Mouse (Mus musculus) forebrain, postnatal 0 days (tissue): ENCODE measurements around the gene Rps12-ps3. TPM values are rescaled to one million over a fixed set of nuclear protein-coding genes. Genes with fewer than 3 reads are reported as not detected.

Experiments used
- ATAC-seq: fragments of 200-750 bp; cut with Nextera tagmentation; 2 replicates; pipeline ENCODE4 v1.8.0; 2017; ENCODE audit warnings: mild to moderate bottlenecking, moderate library complexity
- DNase-seq: peaks from one replicate; pipeline ENCODE4 v3.0.0-alpha.2; 2015
- H3K27ac ChIP-seq: fragments of 300-500 bp; sonication (generic); 2 replicates; pipeline ENCODE4 v1.5.1; 2014; ENCODE audit warnings: low read depth, mild to moderate bottlenecking, antibody characterized with exemption, low read length, moderate library complexity, mixed read lengths
- H3K27me3 ChIP-seq: fragments of 300-500 bp; sonication (generic); 2 replicates; pipeline ENCODE4 v1.6.1; 2014; ENCODE audit warnings: mild to moderate bottlenecking, low read length, mixed read lengths; ENCODE audit not compliant: insufficient read depth
- H3K36me3 ChIP-seq: fragments of 300-500 bp; sonication (generic); 2 replicates; pipeline ENCODE4 v1.6.1; 2014; ENCODE audit warnings: mild to moderate bottlenecking, moderate library complexity; ENCODE audit not compliant: insufficient read depth
- H3K4me1 ChIP-seq: fragments of 300-500 bp; sonication (generic); 2 replicates; pipeline ENCODE4 v1.6.1; 2014; ENCODE audit warnings: antibody characterized with exemption; ENCODE audit not compliant: insufficient read depth
- H3K4me2 ChIP-seq: fragments of 300-500 bp; sonication (generic); 2 replicates; pipeline ENCODE4 v1.6.1; 2014; ENCODE audit warnings: low read depth, mild to moderate bottlenecking, moderate library complexity
- H3K4me3 ChIP-seq: fragments of 300-500 bp; sonication (generic); 2 replicates; pipeline ENCODE4 v1.5.1; 2014; ENCODE audit warnings: low read depth, low read length, mixed read lengths
- H3K9ac ChIP-seq: fragments of 300-500 bp; sonication (generic); 2 replicates; pipeline ENCODE4 v1.6.1; 2014; ENCODE audit warnings: mild to moderate bottlenecking
- H3K9me3 ChIP-seq: fragments of 300-500 bp; sonication (generic); 2 replicates; pipeline ENCODE4 v1.6.1; 2016; ENCODE audit warnings: low read length
- CTCF ChIP-seq: sonication (generic); IDR thresholded peaks from 2 replicates; pipeline ENCODE4 v1.5.1; 2016; ENCODE audit warnings: antibody characterized with exemption, control low read depth, low read depth
- WGBS: fragments of 180-500 bp; shearing (Covaris S2); extraction: QIAGEN DNeasy Blood & Tissue Kit; methylation state at CpG from one replicate; pipeline ENCODE4 v1.1.7; 2014; 5-methylcytosine and 5-hydroxymethylcytosine counted together
- polyA plus RNA-seq: library from polyadenylated mRNA; unstranded; fragments of >200 nt; fragmentation: Nextera tagmentation; extraction: Ambion mirVana; gene quantifications from 2 replicates; pipeline ENCODE4 v1.2.1, GENCODE M21; 2015
- total RNA-seq: library from RNA; depleted of rRNA; stranded (reverse); fragments of >200 nt; gene quantifications from 2 replicates; pipeline ENCODE4 v1.2.3, GENCODE M21; 2014; rRNA removed

Gene Rps12-ps3
- total and polyA plus RNA-seq, 2 experiments from 2014 or later: 6.9 to 91.9 TPM

DNA sequence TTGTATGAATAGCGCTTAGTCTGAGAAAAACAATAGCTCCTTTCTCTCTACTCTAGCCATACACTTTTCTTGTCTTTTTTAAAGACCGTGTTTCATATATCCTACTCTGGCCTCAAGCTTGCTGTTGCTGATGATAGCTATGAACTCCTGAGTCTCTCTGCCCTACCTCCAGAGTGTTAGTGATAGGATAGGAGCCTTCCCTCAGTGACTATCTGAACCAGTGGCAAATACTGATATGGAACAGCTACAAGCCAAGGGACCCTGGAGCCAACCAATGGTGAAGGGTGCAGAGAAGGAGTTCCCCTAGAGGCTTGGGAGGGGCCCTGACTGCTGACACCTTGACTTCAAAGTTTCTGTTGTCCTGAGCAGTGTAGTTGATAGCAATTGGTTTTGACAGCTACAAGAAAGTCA, 38.4 kb downstream of the Rps12-ps3 start:
- Histone ChIP-seq H3K27ac (no peak overlapping the region), H3K9ac (no peak overlapping the region), H3K4me1 (no peaks in the 10 kb centered on the region), H3K36me3 (no peaks in the 10 kb centered on the region), H3K4me2 (no peak overlapping the region), H3K9me3 (no peaks in the 10 kb centered on the region), H3K27me3 (no peaks in the 10 kb centered on the region), H3K4me3 (no peak overlapping the region)
- no peak for TF ChIP-seq CTCF
- WGBS: 28% methylated on average over 2 of the region's 2 CpGs
- DNase-seq: no peak
- ATAC-seq: no peak

DNA sequence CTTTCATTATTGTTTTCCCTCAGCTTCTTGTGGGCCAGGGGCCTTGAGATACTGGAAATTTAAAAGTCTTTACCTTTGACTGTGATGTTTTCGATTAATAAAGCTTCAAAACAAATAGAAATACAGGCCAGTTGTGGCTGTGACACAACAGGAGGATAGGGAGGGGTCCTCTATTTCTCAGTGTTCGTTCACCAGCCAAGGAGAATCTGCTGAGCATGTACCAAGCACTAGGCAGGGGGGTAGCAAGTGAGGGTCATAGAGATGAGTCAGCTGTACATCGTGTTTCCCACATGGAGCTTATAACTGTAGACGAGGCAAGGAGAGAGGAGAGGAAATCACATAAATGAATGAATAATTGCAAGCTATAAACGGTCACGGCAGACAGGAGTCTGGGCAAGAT, 40.6 kb downstream of the Rps12-ps3 start:
- ATAC-seq: no peak
- no peak overlapping the region for H3K9ac ChIP-seq
- no peaks in the 10 kb centered on the region for H3K27me3 ChIP-seq
- no peaks in the 10 kb centered on the region for H3K4me1 ChIP-seq
- H3K4me2 ChIP-seq: no peak overlapping the region
- no peak for DNase-seq
- no peaks in the 10 kb centered on the region for H3K36me3 ChIP-seq
- TF ChIP-seq CTCF: no peak
- H3K27ac ChIP-seq: no peak overlapping the region
- H3K4me3 ChIP-seq: no peak overlapping the region
- H3K9me3 ChIP-seq: no peaks in the 10 kb centered on the region
- 88% methylated on average over 6 of the region's 6 CpGs for WGBS

GRCm38 (mm10) chr19:59363666-59364065, 41.6 kb downstream of the Rps12-ps3 start:
- Histone ChIP-seq H3K4me3 (no peak overlapping the region), H3K9ac (no peak overlapping the region), H3K36me3 (no peaks in the 10 kb centered on the region), H3K9me3 (no peaks in the 10 kb centered on the region), H3K27me3 (no peaks in the 10 kb centered on the region), H3K27ac (no peak overlapping the region), H3K4me1 (no peaks in the 10 kb centered on the region), H3K4me2 (no peak overlapping the region)
- no peak for TF ChIP-seq CTCF
- no peak for ATAC-seq
- DNase-seq: no peak
- WGBS: 85% methylated on average over 3 of the region's 3 CpGs

GRCm38 (mm10) chr19:59366724-59367123, 44.6 kb downstream of the Rps12-ps3 start:
- Histone ChIP-seq H3K9me3 (no peaks in the 10 kb centered on the region), H3K36me3 (no peaks in the 10 kb centered on the region), H3K9ac (no peak overlapping the region), H3K4me1 (no peaks in the 10 kb centered on the region), H3K27me3 (no peaks in the 10 kb centered on the region), H3K27ac (no peak overlapping the region), H3K4me2 (no peak overlapping the region), H3K4me3 (no peak overlapping the region)
- DNase-seq: no peak
- 33% methylated on average over 3 of the region's 3 CpGs for WGBS
- ATAC-seq: no peak
- no peak for TF ChIP-seq CTCF

DNA sequence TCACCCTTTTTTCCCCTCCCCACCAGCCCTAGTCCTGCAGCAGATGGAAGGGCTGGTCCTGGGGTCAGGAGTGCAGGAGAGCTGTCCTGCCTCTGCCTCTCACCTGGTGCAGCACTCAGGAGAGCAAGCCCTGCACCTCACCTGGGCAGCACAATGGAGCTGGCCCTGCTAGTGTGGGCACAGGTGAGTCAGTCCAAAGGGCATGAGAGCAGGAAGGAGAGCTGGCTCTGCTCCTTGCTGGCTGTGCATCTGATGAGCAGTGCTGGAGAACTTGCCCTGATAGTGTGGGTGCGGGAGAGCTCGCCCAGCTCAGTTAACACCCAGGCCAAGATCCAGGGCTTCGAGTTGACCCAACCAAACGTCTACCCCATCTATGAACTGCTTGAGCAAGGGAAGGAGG, 45.8 kb downstream of the Rps12-ps3 start:
- H3K4me3 ChIP-seq: no peak overlapping the region
- no peak for TF ChIP-seq CTCF
- H3K4me1 ChIP-seq: no peaks in the 10 kb centered on the region
- no peak overlapping the region for H3K9ac ChIP-seq
- H3K27me3 ChIP-seq: no peaks in the 10 kb centered on the region
- DNase-seq (no peak), ATAC-seq (no peak)
- H3K9me3 ChIP-seq: no peaks in the 10 kb centered on the region
- 81% methylated on average over 4 of the region's 4 CpGs for WGBS
- no peak overlapping the region for H3K4me2 ChIP-seq
- no peak overlapping the region for H3K27ac ChIP-seq
- H3K36me3 ChIP-seq: no peaks in the 10 kb centered on the region

DNA sequence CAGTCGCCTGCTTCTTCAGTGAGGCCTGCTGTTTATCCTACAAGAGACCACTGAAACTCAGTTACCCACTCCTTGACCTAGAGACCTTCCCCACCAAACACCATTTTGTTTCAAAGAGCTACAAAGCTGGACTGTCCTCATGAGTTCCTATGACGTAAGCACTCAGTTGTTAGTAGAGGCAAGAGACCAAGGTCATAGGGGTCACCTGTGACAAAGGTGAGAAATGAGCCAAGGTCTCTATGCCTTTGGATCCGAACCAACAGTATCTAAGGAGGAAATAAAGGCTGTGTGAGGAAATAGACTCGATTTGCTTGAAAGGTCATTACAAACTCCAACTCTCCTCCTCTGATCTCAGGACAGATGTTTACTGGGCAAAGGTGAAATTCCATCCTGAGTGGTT, 48.9 kb downstream of the Rps12-ps3 start:
- no peaks in the 10 kb centered on the region for H3K27me3 ChIP-seq
- DNase-seq: no peak
- H3K9ac ChIP-seq: no peak overlapping the region
- TF ChIP-seq CTCF: no peak
- H3K4me2 ChIP-seq: no peak overlapping the region
- no peak overlapping the region for H3K4me3 ChIP-seq
- H3K36me3 ChIP-seq: no peaks in the 10 kb centered on the region
- WGBS: 74% methylated on average over 4 of the region's 4 CpGs
- no peak overlapping the region for H3K27ac ChIP-seq
- no peaks in the 10 kb centered on the region for H3K4me1 ChIP-seq
- ATAC-seq: no peak
- no peaks in the 10 kb centered on the region for H3K9me3 ChIP-seq

Other genes with a start within 250 kb of the Rps12-ps3 start
- 120 and 128 TPM in 2 replicates for gene Shtn1, start 246.2 kb upstream of the Rps12-ps3 start, total RNA-seq
- 71.9 and 77.4 TPM in 2 replicates for gene Shtn1, start 246.2 kb upstream of the Rps12-ps3 start, polyA plus RNA-seq
- gene Vax1, start 152.2 kb upstream of the Rps12-ps3 start, total RNA-seq: 4.2 and 7.2 TPM in 2 replicates
- 1.8 and 3.2 TPM in 2 replicates for gene Vax1, start 152.2 kb upstream of the Rps12-ps3 start, polyA plus RNA-seq
- 0.08 TPM in 1 of 2 replicates, not detected in the other for gene Kcnk18, start 103.1 kb upstream of the Rps12-ps3 start, total RNA-seq
- gene Kcnk18, start 103.1 kb upstream of the Rps12-ps3 start, polyA plus RNA-seq: 0.08 TPM in 1 of 2 replicates, not detected in the other
- gene Slc18a2, start 61.4 kb upstream of the Rps12-ps3 start, total RNA-seq: 7.8 and 9.3 TPM in 2 replicates
- 7.7 and 15.0 TPM in 2 replicates for gene Slc18a2, start 61.4 kb upstream of the Rps12-ps3 start, polyA plus RNA-seq
- 40.5 and 47.6 TPM in 2 replicates for gene Pdzd8, start 23.5 kb downstream of the Rps12-ps3 start, total RNA-seq
- gene Pdzd8, start 23.5 kb downstream of the Rps12-ps3 start, polyA plus RNA-seq: 6.5 and 8.7 TPM in 2 replicates
- gene Emx2, start 136.1 kb downstream of the Rps12-ps3 start, total RNA-seq: 3.2 and 6.0 TPM in 2 replicates
- gene Emx2, start 136.1 kb downstream of the Rps12-ps3 start, polyA plus RNA-seq: 4.7 and 11.2 TPM in 2 replicates